Mouse (Mus musculus): Measurements from ENCODE around the gene Ccnt1. TPM values are rescaled to one million over a fixed set of nuclear protein-coding genes. Genes with fewer than 3 reads are reported as not detected.

The Ccnt1 gene
- total RNA-seq, 1 experiment from 2014 or later = 57.3 TPM

GRCm38 (mm10) chr15:98510438-98511385 lies 60.0 kb downstream of the Ccnt1 start:
- peak; percentile 88 for DNase-seq

DNA sequence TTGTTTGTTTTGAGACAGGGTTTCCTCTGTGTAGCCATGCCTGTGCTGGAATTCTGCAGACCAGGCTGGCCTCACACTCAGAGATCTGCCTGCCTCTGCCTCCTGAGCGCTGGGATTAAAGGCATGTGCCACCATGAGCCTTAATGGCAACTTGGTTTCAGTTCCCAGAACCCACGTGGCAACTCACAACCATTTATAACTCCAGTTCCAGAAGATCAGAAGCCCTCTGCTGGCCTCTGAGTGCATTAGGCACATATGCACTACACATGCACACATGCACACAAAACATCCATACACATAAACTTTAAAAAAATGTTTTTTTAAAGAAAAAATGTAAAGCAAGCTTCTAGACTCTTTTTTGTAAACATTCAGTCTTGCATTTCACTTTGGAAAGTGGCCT lies 61.3 kb downstream of the Ccnt1 start:
- no peak for DNase-seq

DNA sequence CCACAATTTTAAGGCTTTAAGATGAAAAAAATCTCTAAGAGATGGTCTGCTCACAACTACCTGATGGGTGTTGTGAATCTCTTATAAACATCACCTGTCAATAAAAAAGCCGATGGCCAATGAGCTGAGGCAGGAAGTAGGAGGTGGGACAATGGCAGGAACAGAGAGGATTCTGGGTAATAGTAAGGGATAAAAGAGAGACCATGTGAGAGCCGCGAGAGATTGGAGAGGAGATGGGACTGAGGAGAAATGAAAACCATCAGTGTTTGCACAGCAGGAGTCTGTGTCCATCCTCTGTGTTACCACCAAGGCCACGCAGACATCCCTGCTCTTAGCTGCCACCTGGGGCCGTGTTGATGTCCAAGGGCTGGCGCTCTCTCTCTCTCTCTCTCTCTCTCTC lies 63.4 kb downstream of the Ccnt1 start:
- no peak for DNase-seq

DNA sequence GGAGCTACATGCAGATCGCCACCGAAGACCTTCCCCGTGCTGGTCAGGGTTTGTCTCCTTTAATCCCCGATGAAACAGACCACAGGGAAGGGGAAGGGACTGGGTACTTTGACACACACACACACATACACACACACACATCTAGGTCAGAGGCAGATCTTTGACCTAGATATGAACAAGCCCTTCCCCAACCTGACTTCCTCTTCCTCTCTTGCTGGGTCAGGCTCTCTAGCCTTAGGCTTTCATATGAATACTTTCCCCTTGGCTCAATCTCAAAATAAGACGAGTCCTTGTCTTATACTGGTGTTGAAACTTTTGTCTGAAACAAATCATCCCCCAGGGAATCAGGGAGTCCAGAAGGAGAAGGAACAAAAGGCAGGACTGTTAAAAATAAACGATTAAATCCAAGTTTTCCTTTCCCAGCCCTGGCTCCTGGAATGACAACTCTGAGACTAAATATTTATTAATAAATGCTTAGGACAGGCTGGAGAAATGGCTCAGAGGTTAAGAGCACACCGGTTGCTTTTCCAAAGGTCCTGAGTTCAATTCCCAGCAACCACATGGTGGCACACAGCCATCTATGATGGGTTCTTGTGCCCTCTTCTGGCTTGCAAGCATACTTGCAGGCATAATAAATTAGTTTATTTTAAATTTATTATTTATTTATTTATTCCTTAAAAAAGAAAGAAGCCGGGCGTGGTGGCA lies 64.3 kb downstream of the Ccnt1 start:
- DNase-seq = no peak

- peak; percentile 86 for DNase-seq
Measured at GRCm38 (mm10) chr15:98504514-98504913, 66.2 kb downstream of the Ccnt1 start.

DNA sequence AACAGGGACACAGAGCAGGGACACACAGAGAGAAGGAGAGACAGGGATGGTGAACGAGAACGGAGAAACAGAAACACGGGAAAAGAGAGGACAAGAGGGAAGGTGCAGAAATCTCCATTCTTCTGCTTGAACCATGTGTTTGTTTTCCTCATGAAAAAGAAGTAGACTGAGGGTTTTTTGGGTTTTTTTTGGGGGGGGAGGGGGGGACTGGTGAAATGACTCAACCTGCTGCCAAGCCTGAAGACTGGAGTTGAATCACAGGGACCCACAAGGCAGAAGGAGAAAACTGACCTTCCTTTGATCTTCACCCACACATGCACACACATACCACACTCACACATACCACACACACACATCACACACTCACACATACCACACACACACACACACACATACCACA lies 67.4 kb downstream of the Ccnt1 start:
- DNase-seq = no peak

DNA sequence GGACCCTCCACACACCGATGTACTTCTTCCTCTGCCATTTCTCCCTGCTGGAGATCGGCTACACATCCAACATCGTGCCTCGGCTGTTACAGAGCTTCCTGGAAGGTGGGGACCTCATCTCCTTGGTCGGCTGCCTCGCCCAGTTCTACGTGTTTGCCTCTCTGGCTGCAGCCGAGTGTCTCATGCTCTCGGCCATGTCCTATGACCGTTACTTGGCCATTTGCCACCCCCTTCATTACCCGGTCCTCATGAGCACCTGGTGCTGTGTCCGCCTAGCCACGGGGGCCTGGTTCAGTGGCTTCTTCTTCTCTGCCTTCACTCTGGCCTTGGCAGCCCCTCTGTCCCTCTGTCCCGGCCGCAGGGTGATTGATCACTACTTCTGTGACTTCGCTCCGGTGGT lies 73.1 kb downstream of the Ccnt1 start:
- no peak for DNase-seq

DNA sequence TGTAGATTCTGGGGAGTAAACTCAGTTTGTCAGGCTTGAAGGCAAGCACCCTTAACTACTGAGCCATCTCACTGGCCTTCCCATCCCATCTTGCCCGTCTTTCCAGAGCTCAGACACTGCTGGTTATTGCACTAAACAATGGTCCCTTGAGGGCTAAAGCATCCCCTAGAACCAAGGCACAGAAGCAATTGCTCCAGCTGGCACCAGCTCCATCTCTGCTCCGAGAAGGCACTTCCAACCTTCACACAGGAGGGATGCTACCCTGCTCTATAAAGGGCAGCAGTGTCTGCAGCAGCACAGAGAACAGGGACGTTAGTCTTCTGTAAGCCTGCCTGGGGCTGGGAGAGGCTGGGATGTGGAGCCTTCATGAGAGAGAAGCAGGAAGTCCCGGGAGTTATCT lies 78.6 kb downstream of the Ccnt1 start, which contains the start of gene Olfr279:
Gene Olfr279 (plus strand): TSS at position 301 of the 400 bp plus-strand sequence.
- no peak for DNase-seq

DNA sequence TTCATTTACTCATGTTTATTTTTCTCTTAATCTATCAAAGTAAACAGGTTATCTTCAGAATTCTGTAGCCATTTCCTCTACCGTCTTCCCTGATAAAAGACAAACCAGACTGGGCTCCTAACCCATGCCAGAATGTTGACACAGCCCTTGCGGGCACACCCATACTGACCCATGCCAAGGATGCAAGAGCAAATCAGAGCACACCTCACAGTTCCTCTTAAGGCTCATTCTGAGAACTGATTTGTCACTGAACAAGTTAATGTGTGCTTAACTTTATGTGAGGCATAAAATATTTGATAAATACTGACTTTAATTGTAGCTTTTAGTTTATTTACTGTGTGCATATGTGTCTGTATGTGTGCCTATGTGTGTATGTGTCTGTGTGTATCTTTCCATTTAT lies 79.4 kb downstream of the Ccnt1 start:
- DNase-seq = no peak

Small RNA genes within 50 kb of the gene (microRNA-seq; reads per million reads assigned to microRNA genes)
- 13.6 to 57.9 reads per million in 2 experiments for gene Mir1291

Other genes with a start within 250 kb of the Ccnt1 start
- not detected in 2 replicates for gene Olfr284, start 229.9 kb downstream of the Ccnt1 start, total RNA-seq (2021)
- not detected in 2 replicates for gene Olfr283, start 190.0 kb downstream of the Ccnt1 start, total RNA-seq (2021)
- not detected in 2 replicates for gene Olfr282, start 139.7 kb downstream of the Ccnt1 start, total RNA-seq (2021)
- gene Olfr281, start 118.3 kb downstream of the Ccnt1 start, total RNA-seq (2021) = not detected in 2 replicates
- not detected in 2 replicates for gene OR5BS1P, start 101.0 kb downstream of the Ccnt1 start, total RNA-seq (2021)
- gene Lalba, start 88.2 kb downstream of the Ccnt1 start, total RNA-seq (2021) = not detected in 2 replicates
- gene Olfr279, start 78.5 kb downstream of the Ccnt1 start, total RNA-seq (2021) = not detected in 2 replicates
- gene Kansl2, start 36.7 kb downstream of the Ccnt1 start, total RNA-seq (2021) = 72.5 and 85.8 TPM in 2 replicates
- 1.1 TPM in 1 of 2 replicates, not detected in the other for gene 4930415O20Rik, start 81 bp upstream of the Ccnt1 start, total RNA-seq (2021)
- 73.8 and 86.1 TPM in 2 replicates for gene Adcy6, start 39.2 kb upstream of the Ccnt1 start, total RNA-seq (2021)
- gene Cacnb3, start 59.9 kb upstream of the Ccnt1 start, total RNA-seq (2021) = 12.0 and 18.2 TPM in 2 replicates
- 85.2 and 87.5 TPM in 2 replicates for gene Ddx23, start 92.0 kb upstream of the Ccnt1 start, total RNA-seq (2021)
- gene Rnd1, start 106.5 kb upstream of the Ccnt1 start, total RNA-seq (2021) = 2.1 and 3.6 TPM in 2 replicates
- 0.96 and 0.98 TPM in 2 replicates for gene Ccdc65, start 137.3 kb upstream of the Ccnt1 start, total RNA-seq (2021)
- 7.2 and 7.7 TPM in 2 replicates for gene Fkbp11, start 157.3 kb upstream of the Ccnt1 start, total RNA-seq (2021)
- 98.5 and 104 TPM in 2 replicates for gene Arf3, start 192.3 kb upstream of the Ccnt1 start, total RNA-seq (2021)
- gene Wnt10b, start 207.2 kb upstream of the Ccnt1 start, total RNA-seq (2021) = 0.48 and 0.79 TPM in 2 replicates
- gene Wnt1, start 218.9 kb upstream of the Ccnt1 start, total RNA-seq (2021) = not detected in 2 replicates
- gene Ddn, start 238.6 kb upstream of the Ccnt1 start, total RNA-seq (2021) = 0.11 TPM in 1 of 2 replicates, not detected in the other

Measured in adrenal gland, postnatal 14 days (tissue).